Mouse (Mus musculus): ENCODE data around the gene Apba2. TPM values are rescaled to one million over a fixed set of nuclear protein-coding genes. Genes with fewer than 3 reads are reported as not detected.
A peak's percentile ranks its signal among the peaks of the same experiment; 100 is the strongest.

The Apba2 gene
- polyA plus RNA-seq, 1 experiment from 2014 or later: 166 TPM

DNA sequence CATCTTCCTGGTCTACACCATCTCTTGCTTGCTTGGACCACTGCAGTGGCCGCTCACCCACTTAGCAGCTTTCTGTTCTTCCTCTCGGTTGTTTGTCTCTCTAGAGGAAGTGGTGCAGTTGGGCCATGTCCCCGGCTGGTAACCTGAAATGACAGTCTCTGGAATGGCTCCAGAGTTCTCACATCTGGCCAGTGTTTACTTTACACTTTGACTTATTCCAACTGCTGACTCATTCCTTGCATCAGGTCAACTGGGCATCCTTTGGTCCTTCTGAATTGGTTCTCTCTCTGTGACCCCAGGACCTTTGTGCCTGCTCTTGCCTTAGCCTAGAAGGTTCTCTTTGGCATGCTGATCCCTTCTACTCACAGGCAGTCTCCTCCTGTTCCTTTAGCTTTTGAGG is 227.3 kb downstream of the Apba2 start:
- Histone ChIP-seq H3K27ac (ENCODE audit: low read depth, low read length) (peak overlapping the region; percentile 1; the same call in 1 of the 2 replicates), H3K36me3 (ENCODE audit: control insufficient read depth, insufficient read depth, low read length) (no peaks in the 10 kb centered on the region), H3K4me3 (ENCODE audit: low read depth, low read length) (no peak overlapping the region), H3K4me1 (ENCODE audit: control insufficient read depth, insufficient read depth, low read length) (no peaks in the 10 kb centered on the region), H3K9ac (replicated peaks; ENCODE audit: low read depth, low read length) (no peak overlapping the region), H3K9me3 (ENCODE audit: control insufficient read depth, low read length) (no peaks in the 10 kb centered on the region), H3K4me2 (ENCODE audit: low read depth, low read length) (no peak overlapping the region), H3K27me3 (ENCODE audit: control insufficient read depth, insufficient read depth, low read length) (no peaks in the 10 kb centered on the region)
- no peak for ATAC-seq (ENCODE audit: low read depth)
- WGBS: 90% methylated on average over 3 of the region's 3 CpGs

- H3K4me3 ChIP-seq (ENCODE audit: low read depth, low read length): no peak overlapping the region
- H3K27ac ChIP-seq (ENCODE audit: low read depth, low read length): no peak overlapping the region
- H3K4me1 ChIP-seq (ENCODE audit: control insufficient read depth, insufficient read depth, low read length): no peaks in the 10 kb centered on the region
- no peaks in the 10 kb centered on the region for H3K9me3 ChIP-seq (ENCODE audit: control insufficient read depth, low read length)
- 28% methylated on average over 7 of the region's 7 CpGs for WGBS
- H3K4me2 ChIP-seq (ENCODE audit: low read depth, low read length): no peak overlapping the region
- no peaks in the 10 kb centered on the region for H3K36me3 ChIP-seq (ENCODE audit: control insufficient read depth, insufficient read depth, low read length)
- no peak overlapping the region for H3K9ac ChIP-seq (replicated peaks; ENCODE audit: low read depth, low read length)
- no peaks in the 10 kb centered on the region for H3K27me3 ChIP-seq (ENCODE audit: control insufficient read depth, insufficient read depth, low read length)
- peak; percentile 62 for ATAC-seq (ENCODE audit: low read depth)
Observed at GRCm38 (mm10) chr7:64729785-64730184, 228.3 kb downstream of the Apba2 start.

- ATAC-seq (ENCODE audit: low read depth): no peak
- Histone ChIP-seq H3K27me3 (ENCODE audit: control insufficient read depth, insufficient read depth, low read length) (no peaks in the 10 kb centered on the region), H3K9me3 (ENCODE audit: control insufficient read depth, low read length) (no peaks in the 10 kb centered on the region), H3K4me1 (ENCODE audit: control insufficient read depth, insufficient read depth, low read length) (peaks cover 5% of the 10 kb centered on the region; the same call in 1 of the 2 replicates), H3K9ac (replicated peaks; ENCODE audit: low read depth, low read length) (no peak overlapping the region), H3K4me2 (ENCODE audit: low read depth, low read length) (no peak overlapping the region), H3K4me3 (ENCODE audit: low read depth, low read length) (no peak overlapping the region), H3K27ac (ENCODE audit: low read depth, low read length) (no peak overlapping the region), H3K36me3 (ENCODE audit: control insufficient read depth, insufficient read depth, low read length) (no peaks in the 10 kb centered on the region)
- whole genome bisulfite sequencing: 17% methylated on average over 11 of the region's 11 CpGs
Observed at GRCm38 (mm10) chr7:64739131-64739530, 237.6 kb downstream of the Apba2 start.

DNA sequence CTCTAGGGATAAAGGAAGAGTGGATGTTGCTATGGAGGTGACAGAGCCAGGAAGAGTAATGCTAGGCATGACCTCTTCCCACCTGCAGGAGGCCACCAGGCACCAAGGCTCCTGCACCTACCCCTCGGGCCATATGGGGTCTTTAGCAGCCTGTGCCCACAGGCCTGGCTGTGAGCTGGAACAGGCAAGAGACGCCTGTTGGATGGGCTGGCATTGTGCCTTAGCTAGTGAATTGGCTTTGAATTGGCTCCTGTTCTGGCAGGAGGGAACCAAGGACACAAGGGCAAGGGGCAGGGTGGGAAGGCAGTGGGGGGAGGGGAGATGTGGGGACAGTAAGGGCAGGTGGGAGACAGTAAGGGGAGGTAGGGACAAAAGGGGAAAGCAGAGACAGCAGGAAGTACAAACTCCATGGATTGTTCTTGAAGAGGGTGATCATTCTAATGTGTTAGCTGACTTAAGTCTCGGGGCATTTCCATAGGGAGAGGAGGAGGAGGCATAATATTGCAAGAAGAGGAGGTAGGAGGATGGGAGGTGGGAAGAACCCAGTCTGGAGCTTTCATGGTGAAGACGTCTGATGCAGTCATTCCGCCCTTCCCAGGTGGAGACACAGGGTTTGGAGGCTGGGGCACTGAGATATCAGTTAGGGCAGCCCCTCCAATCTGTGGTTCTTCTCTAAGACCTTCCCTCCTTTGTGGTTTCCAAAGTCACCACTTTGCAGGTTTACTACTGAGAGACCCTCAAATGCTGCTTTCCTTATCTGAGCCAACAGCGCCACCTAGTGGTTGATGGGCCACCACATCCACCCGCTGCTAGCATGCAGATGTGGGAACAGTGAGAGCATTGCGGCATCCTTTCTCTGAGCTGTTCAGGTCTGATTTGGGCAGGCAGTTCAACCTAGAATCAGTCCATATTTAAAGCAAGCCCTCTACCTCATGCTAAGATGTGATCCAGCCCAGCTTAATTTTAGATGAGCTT is 240.1 kb downstream of the Apba2 start:
- no peak overlapping the region for H3K4me2 ChIP-seq (ENCODE audit: low read depth, low read length)
- H3K27me3 ChIP-seq (ENCODE audit: control insufficient read depth, insufficient read depth, low read length): no peaks in the 10 kb centered on the region
- H3K9ac ChIP-seq (replicated peaks; ENCODE audit: low read depth, low read length): peak overlapping the region; percentile 22; the same call in 1 of the 2 replicates
- no peaks in the 10 kb centered on the region for H3K9me3 ChIP-seq (ENCODE audit: control insufficient read depth, low read length)
- peaks cover 5% of the 10 kb centered on the region; the same call in 1 of the 2 replicates for H3K4me1 ChIP-seq (ENCODE audit: control insufficient read depth, insufficient read depth, low read length)
- ATAC-seq (ENCODE audit: low read depth): peak; percentile 89
- 18% methylated on average over 8 of the region's 8 CpGs for whole genome bisulfite sequencing
- peak overlapping the region; percentile 39; the same call in 1 of the 2 replicates for H3K27ac ChIP-seq (ENCODE audit: low read depth, low read length)
- no peak overlapping the region for H3K4me3 ChIP-seq (ENCODE audit: low read depth, low read length)
- H3K36me3 ChIP-seq (ENCODE audit: control insufficient read depth, insufficient read depth, low read length): no peaks in the 10 kb centered on the region

DNA sequence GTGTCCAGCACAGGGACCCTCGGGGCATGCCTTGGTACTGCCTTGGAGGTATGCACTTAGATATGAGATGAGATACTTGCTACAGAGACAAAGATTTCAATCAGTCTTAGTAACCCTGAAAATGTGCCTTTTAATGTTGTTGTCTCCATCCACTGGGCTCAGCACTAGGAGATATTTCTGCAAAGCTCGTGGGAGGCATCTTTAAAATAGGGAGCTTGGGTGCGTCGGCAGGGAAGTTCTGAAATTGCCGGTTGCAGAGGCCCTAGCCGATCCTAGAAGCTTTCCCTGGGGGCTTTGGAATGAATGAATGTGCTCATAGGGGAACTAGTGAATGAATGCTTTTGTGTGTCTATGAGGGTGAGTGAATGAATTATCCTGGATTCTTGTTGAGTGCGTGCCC is 242.1 kb downstream of the Apba2 start:
- no peaks in the 10 kb centered on the region for H3K27me3 ChIP-seq (ENCODE audit: control insufficient read depth, insufficient read depth, low read length)
- WGBS: 87% methylated on average over 7 of the region's 7 CpGs
- H3K4me1 ChIP-seq (ENCODE audit: control insufficient read depth, insufficient read depth, low read length): peaks cover 5% of the 10 kb centered on the region; the same call in 1 of the 2 replicates
- no peak overlapping the region for H3K4me2 ChIP-seq (ENCODE audit: low read depth, low read length)
- H3K27ac ChIP-seq (ENCODE audit: low read depth, low read length): no peak overlapping the region
- no peak overlapping the region for H3K4me3 ChIP-seq (ENCODE audit: low read depth, low read length)
- ATAC-seq (ENCODE audit: low read depth): no peak
- no peaks in the 10 kb centered on the region for H3K36me3 ChIP-seq (ENCODE audit: control insufficient read depth, insufficient read depth, low read length)
- no peak overlapping the region for H3K9ac ChIP-seq (replicated peaks; ENCODE audit: low read depth, low read length)
- no peaks in the 10 kb centered on the region for H3K9me3 ChIP-seq (ENCODE audit: control insufficient read depth, low read length)

DNA sequence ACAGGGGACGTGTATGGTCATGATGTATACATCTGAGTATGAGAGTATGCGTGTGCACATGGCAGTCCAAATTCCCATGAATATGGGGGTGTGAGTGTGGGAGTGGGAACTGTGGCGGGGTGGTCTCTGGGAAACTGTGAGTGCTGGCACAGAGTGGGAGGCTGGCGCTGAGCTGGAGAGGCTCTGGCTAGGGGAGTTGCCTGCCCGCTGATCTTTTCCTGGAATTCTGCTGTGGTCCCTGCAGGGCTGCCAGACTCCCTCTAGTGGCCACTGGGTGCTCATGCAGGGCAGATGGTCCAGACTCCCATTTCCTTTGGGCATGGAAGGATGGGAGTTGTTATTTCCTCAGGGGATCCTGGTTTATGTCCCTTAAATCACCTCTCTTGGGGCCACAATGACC is 250.0 kb downstream of the Apba2 start:
- Histone ChIP-seq H3K27me3 (ENCODE audit: control insufficient read depth, insufficient read depth, low read length) (no peaks in the 10 kb centered on the region), H3K4me2 (ENCODE audit: low read depth, low read length) (no peak overlapping the region), H3K4me1 (ENCODE audit: control insufficient read depth, insufficient read depth, low read length) (no peaks in the 10 kb centered on the region), H3K36me3 (ENCODE audit: control insufficient read depth, insufficient read depth, low read length) (peaks cover 4% of the 10 kb centered on the region), H3K4me3 (ENCODE audit: low read depth, low read length) (no peak overlapping the region), H3K27ac (ENCODE audit: low read depth, low read length) (0 out of 2 replicates have a peak overlapping the region, but pooled peaks have one; percentile 39), H3K9me3 (ENCODE audit: control insufficient read depth, low read length) (no peaks in the 10 kb centered on the region), H3K9ac (replicated peaks; ENCODE audit: low read depth, low read length) (no peak overlapping the region)
- peak; percentile 68 for ATAC-seq (ENCODE audit: low read depth)
- WGBS: 32% methylated on average over 5 of the region's 5 CpGs

- H3K27me3 ChIP-seq (ENCODE audit: control insufficient read depth, insufficient read depth, low read length): no peaks in the 10 kb centered on the region
- WGBS: 95% methylated on average over 7 of the region's 7 CpGs
- ATAC-seq (ENCODE audit: low read depth): no peak
- H3K36me3 ChIP-seq (ENCODE audit: control insufficient read depth, insufficient read depth, low read length): peaks cover 4% of the 10 kb centered on the region
- H3K4me1 ChIP-seq (ENCODE audit: control insufficient read depth, insufficient read depth, low read length): no peaks in the 10 kb centered on the region
- no peaks in the 10 kb centered on the region for H3K9me3 ChIP-seq (ENCODE audit: control insufficient read depth, low read length)
- H3K27ac ChIP-seq (ENCODE audit: low read depth, low read length): no peak overlapping the region
- no peak overlapping the region for H3K4me2 ChIP-seq (ENCODE audit: low read depth, low read length)
- no peak overlapping the region for H3K4me3 ChIP-seq (ENCODE audit: low read depth, low read length)
- no peak overlapping the region for H3K9ac ChIP-seq (replicated peaks; ENCODE audit: low read depth, low read length)
Observed at GRCm38 (mm10) chr7:64752133-64752532, 250.6 kb downstream of the Apba2 start.

DNA sequence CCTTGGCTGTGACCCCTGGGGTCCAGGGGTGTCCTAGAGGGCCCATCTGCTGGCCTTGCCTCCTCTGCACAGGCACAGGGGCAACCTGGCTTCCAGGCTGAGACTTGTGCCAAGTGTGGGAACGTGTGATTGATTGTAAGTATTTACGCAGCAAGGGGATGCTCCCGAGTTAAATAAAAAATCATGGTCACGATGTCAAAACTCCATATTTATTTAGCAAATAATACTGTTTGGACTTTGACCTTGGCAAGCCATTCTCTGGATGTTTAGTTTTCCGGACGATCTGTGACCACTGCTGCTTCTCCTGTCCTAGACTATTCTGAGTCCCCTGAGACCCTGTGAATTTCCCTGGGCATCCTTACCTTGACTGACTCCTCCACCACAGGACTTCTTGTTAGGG is 252.2 kb downstream of the Apba2 start:
- no peak overlapping the region for H3K4me2 ChIP-seq (ENCODE audit: low read depth, low read length)
- 72% methylated on average over 6 of the region's 6 CpGs for WGBS
- H3K9ac ChIP-seq (replicated peaks; ENCODE audit: low read depth, low read length): no peak overlapping the region
- peaks cover 4% of the 10 kb centered on the region for H3K36me3 ChIP-seq (ENCODE audit: control insufficient read depth, insufficient read depth, low read length)
- H3K9me3 ChIP-seq (ENCODE audit: control insufficient read depth, low read length): no peaks in the 10 kb centered on the region
- no peaks in the 10 kb centered on the region for H3K4me1 ChIP-seq (ENCODE audit: control insufficient read depth, insufficient read depth, low read length)
- no peak for ATAC-seq (ENCODE audit: low read depth)
- H3K27me3 ChIP-seq (ENCODE audit: control insufficient read depth, insufficient read depth, low read length): no peaks in the 10 kb centered on the region
- no peak overlapping the region for H3K4me3 ChIP-seq (ENCODE audit: low read depth, low read length)
- H3K27ac ChIP-seq (ENCODE audit: low read depth, low read length): no peak overlapping the region

GRCm38 (mm10) chr7:64754161-64754560 is 252.7 kb downstream of the Apba2 start:
- Histone ChIP-seq H3K36me3 (ENCODE audit: control insufficient read depth, insufficient read depth, low read length) (peaks cover 4% of the 10 kb centered on the region), H3K9me3 (ENCODE audit: control insufficient read depth, low read length) (no peaks in the 10 kb centered on the region), H3K4me2 (ENCODE audit: low read depth, low read length) (no peak overlapping the region), H3K27ac (ENCODE audit: low read depth, low read length) (no peak overlapping the region), H3K9ac (replicated peaks; ENCODE audit: low read depth, low read length) (no peak overlapping the region), H3K27me3 (ENCODE audit: control insufficient read depth, insufficient read depth, low read length) (no peaks in the 10 kb centered on the region), H3K4me1 (ENCODE audit: control insufficient read depth, insufficient read depth, low read length) (no peaks in the 10 kb centered on the region), H3K4me3 (ENCODE audit: low read depth, low read length) (no peak overlapping the region)
- WGBS: 71% methylated on average over 7 of the region's 7 CpGs
- ATAC-seq (ENCODE audit: low read depth): no peak

All from neural tube, embryonic 14.5 days (tissue).